Mouse (Mus musculus) retina, postnatal 1 day (tissue): Measurements from ENCODE around the gene BC107364.
"Not testable (repeated sequence)": the region's sequence is repeated elsewhere in the genome, so short reads cannot be mapped to it uniquely, and the experiment has no call there.

Experiments
- DNase-seq: peaks from one replicate; pipeline ENCODE4 v3.0.0-alpha.2; 2012

BC107364 gene

GRCm38 (mm10) chr3:96449762-96450585 is 2.1 kb downstream of the BC107364 start:
- DNase-seq: not testable (repeated sequence)

GRCm38 (mm10) chr3:96445436-96445835 is 6.7 kb downstream of the BC107364 start:
- DNase-seq: no peak

- peak; percentile 84 for DNase-seq
Measured at GRCm38 (mm10) chr3:96440578-96440977, 11.5 kb downstream of the BC107364 start.

GRCm38 (mm10) chr3:96435557-96436091 is 16.5 kb downstream of the BC107364 start:
- DNase-seq: peak; percentile 60

- DNase-seq: peak; percentile 65
Measured at GRCm38 (mm10) chr3:96432207-96432606, 19.9 kb downstream of the BC107364 start.

GRCm38 (mm10) chr3:96429819-96430132 is 22.3 kb downstream of the BC107364 start:
- DNase-seq: peak; percentile 58

GRCm38 (mm10) chr3:96428941-96429818 is 22.9 kb downstream of the BC107364 start:
- peak; percentile 65 for DNase-seq

- DNase-seq: no peak
Measured at GRCm38 (mm10) chr3:96427761-96428462, 24.2 kb downstream of the BC107364 start.

GRCm38 (mm10) chr3:96427311-96427710 is 24.8 kb downstream of the BC107364 start:
- no peak for DNase-seq

GRCm38 (mm10) chr3:96426268-96426667 is 25.8 kb downstream of the BC107364 start:
- DNase-seq: no peak

- peak; percentile 68 for DNase-seq
Measured at GRCm38 (mm10) chr3:96424447-96424846, 27.7 kb downstream of the BC107364 start.

GRCm38 (mm10) chr3:96423889-96424288 is 28.2 kb downstream of the BC107364 start:
- DNase-seq: no peak

GRCm38 (mm10) chr3:96420796-96421195 is 31.3 kb downstream of the BC107364 start:
- no peak for DNase-seq

GRCm38 (mm10) chr3:96418902-96419301 is 33.2 kb downstream of the BC107364 start:
- not testable (repeated sequence) for DNase-seq

GRCm38 (mm10) chr3:96417850-96418815 is 34.0 kb downstream of the BC107364 start:
- DNase-seq: no peak

GRCm38 (mm10) chr3:96416595-96416994 is 35.5 kb downstream of the BC107364 start:
- no peak for DNase-seq

GRCm38 (mm10) chr3:96416056-96416455 is 36.0 kb downstream of the BC107364 start:
- no peak for DNase-seq

- DNase-seq: no peak
Measured at GRCm38 (mm10) chr3:96414951-96415327, 37.2 kb downstream of the BC107364 start.

GRCm38 (mm10) chr3:96414126-96414950 is 37.8 kb downstream of the BC107364 start:
- DNase-seq: peak; percentile 91

- peak; percentile 35 for DNase-seq
Measured at GRCm38 (mm10) chr3:96413581-96414125, 38.5 kb downstream of the BC107364 start.
